Mouse (Mus musculus) thymus, adult 2 months (tissue): ENCODE measurements around the gene Ash1l.

ENCODE experiments used
- CTCF ChIP-seq: fragments of 200-500 bp; IDR thresholded peaks from 2 replicates; pipeline ENCODE4 v1.5.1; 2012; ENCODE audit warnings: mild to moderate bottlenecking, control low read depth, low read length, moderate library complexity, borderline replicate concordance; ENCODE audit not compliant: control insufficient read depth, poor library complexity, insufficient read depth; ENCODE audit errors: extremely low read depth
- POLR2A ChIP-seq: fragments of 200-500 bp; IDR thresholded peaks from 2 replicates; pipeline ENCODE4 v1.6.1; 2012; ENCODE audit warnings: mild to moderate bottlenecking, low read length, control low read depth, moderate library complexity; ENCODE audit not compliant: control insufficient read depth, poor library complexity, insufficient read depth; ENCODE audit errors: extremely low read depth

GRCm38 (mm10) chr3:89101459-89101811 is 151.0 kb downstream of the Ash1l start:
- TF ChIP-seq CTCF (no peak), POLR2A (no peak)
